Mouse (Mus musculus) layer of hippocampus, postnatal 10 days (tissue): ENCODE data around the gene Ankrd39. TPM values are rescaled to one million over a fixed set of nuclear protein-coding genes. Genes with fewer than 3 reads are reported as not detected.

Experiments
- DNase-seq, 2 experiments: peaks; one replicate each; pipeline ENCODE4 v3.0.0; 2021; ENCODE audit warnings: low spot score in 2 of 2
- microRNA-seq, 2 experiments: library from miRNA; unstranded; fragments of <30 nt; microRNA quantifications; one replicate each; pipeline ENCODE4 v1.2.0; 2021
- total RNA-seq, 2 experiments: library from RNA; stranded (reverse); gene quantifications; 2 replicates each; pipeline ENCODE4 v1.2.3; 2021

Ankrd39 gene
- total RNA-seq, 2 experiments from 2014 or later: 10.9 to 15.9 TPM

- no peak for DNase-seq
Observed at GRCm38 (mm10) chr1:36493299-36493698, 53.9 kb downstream of the Ankrd39 start.

- no peak for DNase-seq
Observed at GRCm38 (mm10) chr1:36492416-36493139, 54.7 kb downstream of the Ankrd39 start.

DNA sequence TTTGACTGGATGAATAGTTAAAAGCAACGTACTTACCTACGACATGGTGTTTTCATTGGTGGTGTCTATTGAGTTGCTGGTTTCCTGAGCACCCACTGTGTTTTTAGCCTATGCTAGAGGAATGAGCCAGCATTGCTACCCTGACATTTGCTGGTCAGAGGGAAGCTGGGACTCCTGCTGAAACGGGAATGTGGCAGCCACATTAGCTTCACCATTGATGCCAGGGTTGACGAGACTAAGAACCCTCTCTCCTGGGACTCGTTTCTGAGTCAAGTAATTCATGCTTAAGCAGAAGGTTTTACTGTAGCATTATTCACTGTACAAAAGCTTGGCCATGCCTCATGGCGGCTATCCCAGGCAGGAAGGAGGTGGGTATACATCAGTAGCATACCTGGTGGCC lies 57.6 kb downstream of the Ankrd39 start:
- no peak for DNase-seq

Small RNAs within 50 kb of the gene (microRNA-seq; reads per million reads assigned to microRNA genes)
- 0 to 0.20 reads per million in 2 experiments for gene Gm47280

Other genes starting within 250 kb of the Ankrd39 start
- 10 to 100 TPM; 13.7 to 14.8 TPM for gene Arid5a, start 239.7 kb downstream of the Ankrd39 start, total RNA-seq
- 10 to 100 TPM; 55.0 to 57.3 TPM for gene Kansl3, start 178.3 kb downstream of the Ankrd39 start, total RNA-seq
- gene Fer1l5, start 175.2 kb downstream of the Ankrd39 start, total RNA-seq: not detected
- gene Lman2l, start 102.2 kb downstream of the Ankrd39 start, total RNA-seq: 10 to 100 TPM; 50.1 to 51.2 TPM
- 10 to 100 TPM; 18.3 to 18.5 TPM for gene Cnnm4, start 75.8 kb downstream of the Ankrd39 start, total RNA-seq
- gene Cnnm3, start 35.6 kb downstream of the Ankrd39 start, total RNA-seq: 10 to 100 TPM; 35.0 to 39.8 TPM
- gene Ankrd23, start 10.6 kb downstream of the Ankrd39 start, total RNA-seq: 1 to 10 TPM; 4.9 to 5.0 TPM
- under 1 TPM in 1 of 2 experiments, not detected in 1; 0.18 TPM for gene Gm42417, start 8.0 kb downstream of the Ankrd39 start, total RNA-seq
- gene Sema4c, start 10.9 kb upstream of the Ankrd39 start, total RNA-seq: 10 to 100 TPM; 21.6 to 24.6 TPM
- gene Fam178b, start 135.7 kb upstream of the Ankrd39 start, total RNA-seq: under 1 TPM in 1 of 2 experiments, not detected in 1; 0.78 TPM
- 100 to 1,000 TPM; 732 to 792 TPM for gene Cox5b, start 144.0 kb upstream of the Ankrd39 start, total RNA-seq
- gene 4933424G06Rik, start 162.7 kb upstream of the Ankrd39 start, total RNA-seq: 1 to 10 TPM; 1.2 TPM
- gene Actr1b, start 167.0 kb upstream of the Ankrd39 start, total RNA-seq: 100 to 1,000 TPM; 187 to 191 TPM
- gene Zap70, start 214.4 kb upstream of the Ankrd39 start, total RNA-seq: 1 to 10 TPM; 3.0 to 3.2 TPM